Mouse (Mus musculus): ENCODE data around the gene Col5a2.
"Not testable (repeated sequence)": the region's sequence is repeated elsewhere in the genome, so short reads cannot be mapped to it uniquely, and the experiment has no call there.

Gene Col5a2

DNA sequence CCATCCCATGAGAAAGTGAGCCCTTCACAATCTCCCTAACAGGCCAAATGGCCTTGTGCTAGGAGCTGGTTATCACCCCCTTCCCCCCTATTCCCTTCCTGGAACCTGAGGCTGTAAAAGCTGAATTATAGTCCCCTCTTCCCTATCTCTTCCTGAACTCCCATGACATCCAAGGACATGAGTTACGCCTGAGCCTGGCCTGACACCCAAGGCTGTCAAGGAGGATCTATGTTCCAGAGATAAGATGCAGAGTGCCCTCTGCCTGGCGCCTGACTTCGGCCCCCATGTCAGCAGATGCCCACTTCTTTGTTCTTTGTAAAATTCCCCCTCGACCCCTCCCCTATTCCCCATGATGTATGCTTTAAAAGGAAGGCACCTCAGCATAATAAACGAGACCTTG lies 73.9 kb downstream of the Col5a2 start:
- DNase-seq (ENCODE audit: low read depth, low spot score), result not testable (repeated sequence)

GRCm38 (mm10) chr1:45423915-45424314 lies 79.2 kb downstream of the Col5a2 start:
- no peak for DNase-seq (ENCODE audit: low read depth, low spot score)

- DNase-seq (ENCODE audit: low read depth, low spot score), result no peak
Observed at GRCm38 (mm10) chr1:45420554-45420953, 82.5 kb downstream of the Col5a2 start.

GRCm38 (mm10) chr1:45419858-45420257 lies 83.2 kb downstream of the Col5a2 start:
- no peak for DNase-seq (ENCODE audit: low read depth, low spot score)

DNA sequence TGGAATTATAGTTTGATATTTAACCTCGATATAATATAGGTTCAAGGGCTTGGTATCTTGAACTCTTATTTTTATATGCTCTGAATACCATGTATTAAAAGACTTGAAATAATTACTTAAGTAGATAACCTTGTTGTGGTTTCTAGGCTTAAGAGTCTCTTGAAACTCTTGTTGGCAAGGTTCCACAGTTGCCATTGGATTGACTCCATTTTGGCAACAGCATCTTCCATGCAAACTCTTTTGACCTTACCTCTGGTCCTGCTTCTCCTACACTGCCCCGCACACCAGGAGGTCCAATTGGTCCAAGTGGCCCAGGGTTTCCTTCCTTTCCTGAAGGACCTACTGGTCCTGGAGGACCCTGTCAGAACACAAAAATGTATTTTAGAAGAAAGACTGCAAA lies 121.2 kb downstream of the Col5a2 start:
- no peak for DNase-seq (ENCODE audit: low read depth, low spot score)

DNA sequence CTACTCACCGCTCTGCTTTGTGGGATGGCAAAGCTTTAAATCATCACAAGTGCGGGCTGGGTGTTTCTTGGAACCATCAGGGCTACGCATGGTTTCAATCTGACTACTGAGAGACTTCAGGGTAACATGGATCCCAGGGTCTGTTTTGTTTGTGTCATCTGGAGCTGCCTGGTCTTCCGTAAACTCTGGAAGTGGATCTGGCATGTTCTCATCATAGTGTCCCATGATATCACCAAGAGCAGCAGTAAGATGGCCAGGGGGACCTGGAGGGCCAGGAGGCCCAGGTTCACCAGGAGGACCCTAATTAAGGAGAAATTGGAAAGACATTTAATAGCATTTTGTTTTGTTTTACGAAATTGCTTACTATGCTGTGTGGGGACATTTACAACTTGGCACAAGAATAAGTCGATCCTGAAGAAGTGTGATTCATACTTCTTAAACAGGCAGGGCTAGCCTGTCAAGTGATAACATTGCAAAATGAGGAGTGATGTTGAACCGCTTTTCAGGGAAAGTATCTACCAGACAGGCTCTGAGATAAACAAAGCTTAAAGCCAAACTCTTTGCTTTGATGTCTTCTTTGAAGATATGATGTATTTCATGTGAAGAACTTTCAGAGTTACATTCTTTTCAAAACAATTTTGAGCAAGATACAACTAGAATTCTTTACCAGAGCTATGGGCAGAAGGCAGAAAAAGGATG lies 122.9 kb downstream of the Col5a2 start:
- no peak for DNase-seq (ENCODE audit: low read depth, low spot score)

DNA sequence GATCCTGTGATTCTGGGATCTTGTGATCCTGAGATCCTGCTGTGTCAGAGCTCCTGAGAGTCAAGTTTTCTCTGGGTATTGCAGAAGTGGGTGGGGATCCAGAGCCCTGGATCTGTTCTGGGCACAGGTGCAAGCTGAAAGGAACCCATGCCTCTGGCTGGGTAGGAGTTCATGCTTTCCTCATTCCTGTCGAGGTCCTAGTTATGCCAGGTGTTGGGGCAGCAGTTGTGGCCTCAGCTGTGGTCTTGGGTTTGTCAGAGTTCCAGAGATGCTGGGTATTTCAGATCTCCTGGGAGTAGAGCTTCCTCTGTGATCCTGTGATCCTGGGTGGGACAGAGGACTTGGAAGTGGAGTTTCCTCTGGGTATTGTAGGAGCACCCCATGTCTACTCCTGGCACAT lies 137.7 kb downstream of the Col5a2 start:
- DNase-seq (ENCODE audit: low read depth, low spot score), result no peak

DNA sequence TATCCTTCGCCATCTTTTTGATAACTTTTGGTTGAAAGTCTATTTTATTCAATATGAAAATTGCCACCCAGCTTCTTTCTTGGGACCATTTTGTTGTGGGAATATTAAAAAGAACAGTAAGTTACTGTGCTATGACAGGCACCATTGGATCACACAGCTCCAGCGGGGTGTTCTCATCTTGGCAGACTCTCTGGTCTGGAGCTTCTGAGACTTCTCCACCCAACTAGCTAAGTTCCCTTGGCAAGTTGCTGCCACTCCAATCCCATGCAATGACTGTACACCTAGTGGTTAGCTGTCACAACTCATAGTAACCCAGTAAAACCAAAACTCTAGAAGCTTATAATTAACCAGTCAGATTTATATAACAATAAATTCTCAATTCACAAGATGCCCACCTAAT lies 139.8 kb downstream of the Col5a2 start:
- no peak for DNase-seq (ENCODE audit: low read depth, low spot score)

GRCm38 (mm10) chr1:45359673-45360072 lies 143.4 kb downstream of the Col5a2 start:
- DNase-seq (ENCODE audit: low read depth, low spot score), result no peak

GRCm38 (mm10) chr1:45359147-45359546 lies 143.9 kb downstream of the Col5a2 start:
- DNase-seq (ENCODE audit: low read depth, low spot score), result no peak

- DNase-seq (ENCODE audit: low read depth, low spot score), result no peak
Observed at GRCm38 (mm10) chr1:45358020-45358419, 145.1 kb downstream of the Col5a2 start.

GRCm38 (mm10) chr1:45355944-45356343 lies 147.1 kb downstream of the Col5a2 start:
- no peak for DNase-seq (ENCODE audit: low read depth, low spot score)

GRCm38 (mm10) chr1:45329149-45329548 lies 173.9 kb downstream of the Col5a2 start:
- DNase-seq (ENCODE audit: low read depth, low spot score), result no peak
